Mouse (Mus musculus) megakaryocyte, embryonic 14.5 days (primary cell): ENCODE results near the gene Tnpo2.

ENCODE experiments used
- FLI1 ChIP-seq: IDR thresholded peaks from 2 replicates; pipeline ENCODE4 v1.6.1; 2012; ENCODE audit warnings: low read length, inconsistent platforms, mixed read lengths
- GATA1 ChIP-seq: IDR thresholded peaks from 3 replicates; pipeline ENCODE4 v1.6.1; 2012; ENCODE audit warnings: mixed read lengths, low read length, inconsistent platforms, borderline replicate concordance

- TF ChIP-seq GATA1 (no peak), FLI1 (no peak)
Observed at GRCm38 (mm10) chr8:85037681-85038531, 1.2 kb downstream of the Tnpo2 start.
